Mouse (Mus musculus): ENCODE data around the gene Gm37240.

GRCm38 (mm10) chr3:84735716-84736115, 1151.6 kb downstream of the Gm37240 start:
- no peak for TF ChIP-seq CTCF (IDR thresholded peaks at IDR 0.05; ENCODE audit: low read depth, low read length)
- TF ChIP-seq POLR2A (IDR thresholded peaks at IDR 0.05; ENCODE audit: insufficient read depth, low read length) = no peak
- no peak for TF ChIP-seq EP300 (IDR thresholded peaks at IDR 0.05; ENCODE audit: insufficient read depth, low read depth, low read length)

Data from ES-Bruce4 (cell line).